Mouse (Mus musculus): ENCODE results near the gene B4galt2. TPM values are rescaled to one million over a fixed set of nuclear protein-coding genes. Genes with fewer than 3 reads are reported as not detected.

Gene B4galt2
- polyA plus RNA-seq, 1 experiment from 2014 or later = 9.1 TPM

GRCm38 (mm10) chr4:117847011-117847410 is 36.3 kb downstream of the B4galt2 start:
- no peak overlapping the region for H3K27ac ChIP-seq
- no peaks in the 10 kb centered on the region for H3K9me3 ChIP-seq (replicated peaks)
- peaks cover 5% of the 10 kb centered on the region for H3K4me1 ChIP-seq (replicated peaks)
- no peak overlapping the region for H3K9ac ChIP-seq
- 64% methylated on average over 2 of the region's 2 CpGs for WGBS
- no peak overlapping the region for H3K4me2 ChIP-seq
- H3K27me3 ChIP-seq = peaks cover 4% of the 10 kb centered on the region; the same call in 1 of the 2 replicates
- no peak overlapping the region for H3K4me3 ChIP-seq
- no peaks in the 10 kb centered on the region for H3K36me3 ChIP-seq
- no peak for ATAC-seq (replicated peaks; ENCODE audit: insufficient number of reproducible peaks, insufficient read depth, low FRiP score, low read depth)

GRCm38 (mm10) chr4:117846261-117846660 is 37.0 kb downstream of the B4galt2 start:
- ATAC-seq (replicated peaks; ENCODE audit: insufficient number of reproducible peaks, insufficient read depth, low FRiP score, low read depth) = no peak
- Histone ChIP-seq H3K36me3 (no peaks in the 10 kb centered on the region), H3K4me2 (no peak overlapping the region), H3K9ac (no peak overlapping the region), H3K27ac (no peak overlapping the region), H3K4me1 (replicated peaks) (peaks cover 5% of the 10 kb centered on the region), H3K9me3 (replicated peaks) (no peaks in the 10 kb centered on the region), H3K4me3 (no peak overlapping the region), H3K27me3 (peaks cover 4% of the 10 kb centered on the region; the same call in 1 of the 2 replicates)
- 96% methylated on average over 4 of the region's 4 CpGs for WGBS

- H3K4me3 ChIP-seq = no peak overlapping the region
- peaks cover 4% of the 10 kb centered on the region for H3K4me1 ChIP-seq (replicated peaks)
- no peaks in the 10 kb centered on the region for H3K36me3 ChIP-seq
- H3K27me3 ChIP-seq = peaks cover 4% of the 10 kb centered on the region; the same call in 1 of the 2 replicates
- ATAC-seq (replicated peaks; ENCODE audit: insufficient number of reproducible peaks, insufficient read depth, low FRiP score, low read depth) = no peak
- H3K4me2 ChIP-seq = no peak overlapping the region
- H3K27ac ChIP-seq = no peak overlapping the region
- H3K9me3 ChIP-seq (replicated peaks) = no peaks in the 10 kb centered on the region
- 81% methylated on average over 11 of the region's 11 CpGs for WGBS
- H3K9ac ChIP-seq = no peak overlapping the region
Observed at GRCm38 (mm10) chr4:117845316-117845715, 38.0 kb downstream of the B4galt2 start.

DNA sequence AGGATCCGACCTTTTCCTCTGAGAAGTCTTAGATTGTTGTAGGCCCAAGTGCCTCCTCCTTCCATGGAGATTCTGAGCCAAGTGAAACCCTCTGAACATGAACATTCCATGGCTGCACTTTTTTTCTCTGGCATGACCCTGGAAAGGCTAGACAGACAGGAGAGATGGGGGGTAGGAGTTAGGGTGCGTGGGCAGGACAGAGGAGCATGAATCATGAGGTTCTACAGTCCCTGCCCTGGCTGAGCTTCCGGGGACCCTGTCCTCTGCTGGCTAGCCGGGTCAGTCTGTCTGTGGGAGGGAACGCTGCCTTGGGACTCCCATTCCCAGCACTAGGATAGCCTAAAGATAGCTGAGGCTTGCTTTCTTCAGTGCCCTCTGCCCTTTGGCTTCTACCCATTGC is 38.8 kb downstream of the B4galt2 start:
- Histone ChIP-seq H3K27ac (no peak overlapping the region), H3K36me3 (no peaks in the 10 kb centered on the region), H3K9me3 (replicated peaks) (no peaks in the 10 kb centered on the region), H3K9ac (no peak overlapping the region), H3K4me2 (no peak overlapping the region), H3K4me1 (replicated peaks) (no peaks in the 10 kb centered on the region), H3K27me3 (peaks cover 2% of the 10 kb centered on the region; the same call in 1 of the 2 replicates), H3K4me3 (no peak overlapping the region)
- no peak for ATAC-seq (replicated peaks; ENCODE audit: insufficient number of reproducible peaks, insufficient read depth, low FRiP score, low read depth)
- WGBS = 77% methylated on average over 5 of the region's 5 CpGs

GRCm38 (mm10) chr4:117843101-117843500 is 40.2 kb downstream of the B4galt2 start:
- Histone ChIP-seq H3K4me2 (no peak overlapping the region), H3K9ac (no peak overlapping the region), H3K27me3 (no peaks in the 10 kb centered on the region), H3K36me3 (no peaks in the 10 kb centered on the region), H3K4me3 (no peak overlapping the region), H3K9me3 (replicated peaks) (no peaks in the 10 kb centered on the region), H3K27ac (no peak overlapping the region), H3K4me1 (replicated peaks) (no peaks in the 10 kb centered on the region)
- ATAC-seq (replicated peaks; ENCODE audit: insufficient number of reproducible peaks, insufficient read depth, low FRiP score, low read depth) = no peak
- WGBS = 92% methylated on average over 5 of the region's 5 CpGs

GRCm38 (mm10) chr4:117841566-117841965 is 41.7 kb downstream of the B4galt2 start:
- Histone ChIP-seq H3K9ac (no peak overlapping the region), H3K4me1 (replicated peaks) (peaks cover 6% of the 10 kb centered on the region; the same call in 1 of the 2 replicates), H3K4me2 (no peak overlapping the region), H3K27ac (no peak overlapping the region), H3K4me3 (no peak overlapping the region), H3K27me3 (no peaks in the 10 kb centered on the region), H3K36me3 (no peaks in the 10 kb centered on the region), H3K9me3 (replicated peaks) (no peaks in the 10 kb centered on the region)
- no peak for ATAC-seq (replicated peaks; ENCODE audit: insufficient number of reproducible peaks, insufficient read depth, low FRiP score, low read depth)
- 70% methylated on average over 3 of the region's 3 CpGs for WGBS

- no peak overlapping the region for H3K27ac ChIP-seq
- H3K9me3 ChIP-seq (replicated peaks) = no peaks in the 10 kb centered on the region
- no peak overlapping the region for H3K4me3 ChIP-seq
- no peaks in the 10 kb centered on the region for H3K36me3 ChIP-seq
- H3K4me1 ChIP-seq (replicated peaks) = peaks cover 6% of the 10 kb centered on the region; the same call in 1 of the 2 replicates
- 89% methylated on average over 5 of the region's 5 CpGs for WGBS
- H3K4me2 ChIP-seq = no peak overlapping the region
- no peaks in the 10 kb centered on the region for H3K27me3 ChIP-seq
- ATAC-seq (replicated peaks; ENCODE audit: insufficient number of reproducible peaks, insufficient read depth, low FRiP score, low read depth) = no peak
- no peak overlapping the region for H3K9ac ChIP-seq
Observed at GRCm38 (mm10) chr4:117840821-117841220, 42.5 kb downstream of the B4galt2 start.

GRCm38 (mm10) chr4:117839366-117839765 is 43.9 kb downstream of the B4galt2 start:
- Histone ChIP-seq H3K9me3 (replicated peaks) (no peaks in the 10 kb centered on the region), H3K27ac (no peak overlapping the region), H3K36me3 (no peaks in the 10 kb centered on the region), H3K4me3 (no peak overlapping the region), H3K27me3 (no peaks in the 10 kb centered on the region), H3K4me2 (no peak overlapping the region), H3K9ac (no peak overlapping the region), H3K4me1 (replicated peaks) (peaks cover 12% of the 10 kb centered on the region)
- WGBS = 73% methylated on average over 6 of the region's 6 CpGs
- no peak for ATAC-seq (replicated peaks; ENCODE audit: insufficient number of reproducible peaks, insufficient read depth, low FRiP score, low read depth)

- ATAC-seq (replicated peaks; ENCODE audit: insufficient number of reproducible peaks, insufficient read depth, low FRiP score, low read depth) = no peak
- Histone ChIP-seq H3K9ac (no peak overlapping the region), H3K9me3 (replicated peaks) (no peaks in the 10 kb centered on the region), H3K27me3 (no peaks in the 10 kb centered on the region), H3K4me1 (replicated peaks) (peaks cover 14% of the 10 kb centered on the region), H3K36me3 (no peaks in the 10 kb centered on the region), H3K4me2 (no peak overlapping the region), H3K4me3 (no peak overlapping the region), H3K27ac (no peak overlapping the region)
- 66% methylated on average over 4 of the region's 4 CpGs for WGBS
Observed at GRCm38 (mm10) chr4:117837271-117837670, 46.0 kb downstream of the B4galt2 start.

- Histone ChIP-seq H3K27ac (peak overlapping the region; percentile 84), H3K9ac (peak overlapping the region; percentile 74), H3K36me3 (no peaks in the 10 kb centered on the region), H3K4me3 (peak overlapping the region; percentile 76), H3K9me3 (replicated peaks) (no peaks in the 10 kb centered on the region), H3K4me1 (replicated peaks) (peaks cover 20% of the 10 kb centered on the region), H3K27me3 (no peaks in the 10 kb centered on the region), H3K4me2 (peak overlapping the region; percentile 98)
- ATAC-seq (replicated peaks; ENCODE audit: insufficient number of reproducible peaks, insufficient read depth, low FRiP score, low read depth) = peak; percentile 86
- under 1% methylated on average over 45 of the region's 48 CpGs for WGBS
Observed at GRCm38 (mm10) chr4:117836204-117836767, 47.0 kb downstream of the B4galt2 start.

DNA sequence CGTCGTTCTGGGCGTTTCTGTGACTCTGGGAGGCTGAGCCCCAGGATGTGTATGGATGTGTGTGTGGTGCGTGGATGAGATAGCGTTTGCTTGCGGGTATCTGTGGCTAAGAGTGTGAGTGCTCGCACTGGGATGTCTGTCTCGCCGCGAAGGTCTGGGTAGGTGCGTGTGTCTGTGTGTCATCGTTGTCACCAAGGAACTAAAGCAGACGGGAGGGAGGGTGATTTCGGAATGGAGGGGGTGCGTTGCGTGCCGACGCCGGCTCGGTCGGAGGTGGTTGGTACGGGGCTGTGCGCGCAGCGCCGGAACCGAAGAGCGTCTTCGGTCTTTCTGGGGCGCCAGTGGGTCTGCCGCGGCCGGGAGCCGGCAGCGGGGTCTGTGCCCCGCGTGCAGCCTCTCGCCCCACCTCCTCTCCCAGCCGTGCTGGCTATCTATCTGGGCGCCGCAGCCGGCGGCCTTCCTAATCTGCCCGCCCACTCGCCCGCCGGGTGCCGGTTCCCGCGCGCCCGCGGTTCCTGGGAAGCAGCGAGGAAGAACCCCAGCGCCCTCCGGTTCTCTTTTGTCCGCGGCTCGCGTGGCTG is 47.7 kb downstream of the B4galt2 start:
- under 1% methylated on average over 60 of the region's 60 CpGs for WGBS

More for the DNA sequence above, 47.7 kb downstream of the B4galt2 start:
- Histone ChIP-seq H3K9me3 (replicated peaks) (no peaks in the 10 kb centered on the region), H3K4me3 (peak overlapping the region; percentile 76), H3K4me2 (peak overlapping the region; percentile 98), H3K36me3 (no peaks in the 10 kb centered on the region), H3K4me1 (replicated peaks) (peaks cover 25% of the 10 kb centered on the region), H3K27me3 (no peaks in the 10 kb centered on the region), H3K9ac (peak overlapping the region; percentile 74), H3K27ac (peak overlapping the region; percentile 84)
- ATAC-seq (replicated peaks; ENCODE audit: insufficient number of reproducible peaks, insufficient read depth, low FRiP score, low read depth) = peak; percentile 20
